Mouse (Mus musculus) kidney, postnatal 10 days (tissue): ENCODE measurements around the gene Olfr934.

Source experiments
- DNase-seq: peaks from one replicate; pipeline ENCODE4 v3.0.0; 2021; ENCODE audit warnings: mixed read lengths

The Olfr934 gene

GRCm38 (mm10) chr9:38988215-38988614 is at the start of gene Olfr934:
Olfr934 (minus strand) TSS chr9:38988315.
- DNase-seq: no peak

GRCm38 (mm10) chr9:39023277-39023676 is 35.2 kb upstream of the Olfr934 start, which contains the start of gene Olfr146:
Olfr146 (minus strand) TSS chr9:39023377.
- no peak for DNase-seq

GRCm38 (mm10) chr9:38999583-38999982 is 11.5 kb upstream of the Olfr934 start, which contains the start of gene Olfr935:
Olfr935 (minus strand) TSS chr9:38999683.
- DNase-seq: no peak

DNA sequence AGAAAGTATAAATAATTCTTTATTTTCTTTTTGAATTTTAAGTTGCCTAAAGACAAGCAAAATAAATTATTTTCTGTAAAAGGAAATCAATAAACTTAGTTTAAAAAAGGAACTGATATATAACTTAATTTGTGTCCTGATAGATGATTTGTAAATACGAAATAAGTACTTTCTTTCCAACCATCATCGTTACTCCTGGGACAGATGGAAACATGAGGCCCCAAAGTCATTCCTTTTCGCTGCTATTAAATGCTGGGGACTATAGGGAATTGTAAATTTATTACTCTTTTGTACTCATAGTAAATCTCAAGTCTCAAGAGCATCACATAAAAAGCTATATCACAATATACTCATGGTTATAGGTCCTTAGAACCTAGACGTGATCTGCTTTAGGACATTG is 16.1 kb downstream of the Olfr934 start, which contains the start of gene Olfr933:
Gene Olfr933 (plus strand): TSS at position 301 of the 400 bp plus-strand sequence.
- DNase-seq: no peak

GRCm38 (mm10) chr9:38954124-38954416 is 34.0 kb downstream of the Olfr934 start:
- no peak for DNase-seq

DNA sequence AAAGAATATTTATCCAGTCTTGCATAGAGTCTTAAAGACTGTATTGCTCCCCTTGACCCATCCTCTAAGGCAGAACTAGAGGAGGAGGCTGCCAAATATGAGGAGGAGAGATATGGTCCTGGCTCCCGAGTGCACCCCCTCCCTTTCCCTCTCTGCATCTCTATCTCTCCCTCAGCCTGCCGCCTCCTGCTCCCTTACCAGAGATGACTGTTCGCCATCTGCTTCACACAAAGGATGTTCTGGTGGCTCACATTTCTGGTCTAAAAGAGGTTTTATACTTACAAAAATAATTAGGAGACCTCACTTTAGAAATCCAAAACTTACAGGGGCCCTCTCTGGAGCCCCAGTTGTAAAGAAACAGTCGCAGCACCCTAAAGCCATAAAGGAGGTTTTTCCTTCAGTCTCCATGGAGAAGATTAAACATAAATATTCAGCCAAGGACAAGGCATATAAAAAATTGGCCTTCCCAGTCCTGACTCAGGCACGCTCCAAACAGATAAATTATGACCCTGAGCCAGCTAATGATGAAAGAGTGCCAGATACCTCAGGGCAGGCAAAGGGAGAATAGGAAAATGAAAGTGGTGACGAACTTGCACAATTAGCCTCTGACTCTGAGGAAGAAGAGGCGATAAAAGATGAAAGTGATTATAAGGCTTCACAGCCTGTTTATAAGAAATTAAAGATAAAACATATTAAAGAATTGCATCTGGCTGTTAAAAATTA is 34.6 kb downstream of the Olfr934 start:
- no peak for DNase-seq
